Mouse (Mus musculus) erythroblast, adult 5-6 weeks (primary cell): ENCODE measurements around the gene Cttnbp2nl. TPM values are rescaled to one million over a fixed set of nuclear protein-coding genes. Genes with fewer than 3 reads are reported as not detected.

Experiments used
- ATAC-seq: replicated peaks from 2 replicates; pipeline ENCODE4 v1.8.0; 2016; ENCODE audit warnings: moderate number of reproducible peaks, mild to moderate bottlenecking, moderate TSS enrichment, inconsistent platforms; ENCODE audit not compliant: poor library complexity, low FRiP score, severe bottlenecking
- total RNA-seq, 2 experiments: library from RNA; stranded (forward) in 1 of 2; stranded (reverse) in 1 of 2; fragments of 150-400 nt in 1 of 2; fragments of 200-764, 138-1000 nt in 1 of 2; gene quantifications; 2 replicates each; pipeline versions ENCODE4 v1.2.3 to v1.2.4; 2015 to 2017; ENCODE audit warnings: low replicate concordance in 2 of 2

Gene Cttnbp2nl
- total RNA-seq (2015; ENCODE audit: low replicate concordance) (not detected in 2 replicates), total RNA-seq (2017; ENCODE audit: low replicate concordance) (under 0.01 and 0.42 TPM in 2 replicates)

- ATAC-seq, result no peak
These were observed at the start of gene Cttnbp2nl for GRCm38 (mm10) chr3:105052937-105053697. Cttnbp2nl (minus strand) TSS chr3:105053146.

GRCm38 (mm10) chr3:105100270-105100589 lies 47.3 kb upstream of the Cttnbp2nl start:
- ATAC-seq, result no peak

GRCm38 (mm10) chr3:105099526-105100269 lies 46.8 kb upstream of the Cttnbp2nl start:
- no peak for ATAC-seq

GRCm38 (mm10) chr3:105097581-105097980 lies 44.6 kb upstream of the Cttnbp2nl start:
- no peak for ATAC-seq

GRCm38 (mm10) chr3:105095026-105095425 lies 42.1 kb upstream of the Cttnbp2nl start:
- ATAC-seq, result no peak

GRCm38 (mm10) chr3:105094448-105094847 lies 41.5 kb upstream of the Cttnbp2nl start:
- no peak for ATAC-seq

GRCm38 (mm10) chr3:105092721-105093505 lies 40.0 kb upstream of the Cttnbp2nl start:
- ATAC-seq, result no peak

- no peak for ATAC-seq
These were observed 38.0 kb upstream of the Cttnbp2nl start for GRCm38 (mm10) chr3:105090981-105091380.

GRCm38 (mm10) chr3:105090147-105090546 lies 37.2 kb upstream of the Cttnbp2nl start:
- no peak for ATAC-seq

- no peak for ATAC-seq
These were observed 35.7 kb upstream of the Cttnbp2nl start for GRCm38 (mm10) chr3:105088638-105089037.

- ATAC-seq, result no peak
These were observed 34.4 kb upstream of the Cttnbp2nl start for GRCm38 (mm10) chr3:105087344-105087743.

- ATAC-seq, result no peak
These were observed 25.4 kb upstream of the Cttnbp2nl start for GRCm38 (mm10) chr3:105078231-105078826.

GRCm38 (mm10) chr3:105075796-105076195 lies 22.9 kb upstream of the Cttnbp2nl start:
- ATAC-seq, result no peak

GRCm38 (mm10) chr3:105072536-105072935 lies 19.6 kb upstream of the Cttnbp2nl start:
- ATAC-seq, result no peak

GRCm38 (mm10) chr3:105071251-105071650 lies 18.3 kb upstream of the Cttnbp2nl start:
- ATAC-seq, result no peak

- no peak for ATAC-seq
These were observed 17.6 kb upstream of the Cttnbp2nl start for GRCm38 (mm10) chr3:105070553-105070952.

- ATAC-seq, result no peak
These were observed 13.6 kb upstream of the Cttnbp2nl start, which contains the start of gene 4930564D02Rik for GRCm38 (mm10) chr3:105066544-105066943. 4930564D02Rik (plus strand) TSS chr3:105066844.

GRCm38 (mm10) chr3:105062676-105063075 lies 9.7 kb upstream of the Cttnbp2nl start:
- ATAC-seq, result no peak

GRCm38 (mm10) chr3:105061991-105062390 lies 9.0 kb upstream of the Cttnbp2nl start:
- ATAC-seq, result no peak

GRCm38 (mm10) chr3:105061496-105061895 lies 8.6 kb upstream of the Cttnbp2nl start:
- no peak for ATAC-seq
